Mouse (Mus musculus) embryonic facial prominence, embryonic 12.5 days (tissue): ENCODE results near the gene Slain2. TPM values are rescaled to one million over a fixed set of nuclear protein-coding genes. Genes with fewer than 3 reads are reported as not detected.

Experiments
- ATAC-seq: fragments of 200-750 bp; cut with Nextera tagmentation; 2 replicates; pipeline ENCODE4 v1.8.0; 2017; ENCODE audit not compliant: insufficient number of reproducible peaks, insufficient read depth, low FRiP score, low TSS enrichment
- H3K27ac ChIP-seq: fragments of 300-500 bp; sonication (generic); 2 replicates; pipeline ENCODE4 v1.5.1; 2016; ENCODE audit warnings: mild to moderate bottlenecking
- H3K27me3 ChIP-seq: fragments of 300-500 bp; sonication (generic); 2 replicates; pipeline ENCODE4 v1.6.1; 2016; ENCODE audit warnings: mild to moderate bottlenecking, moderate library complexity
- H3K36me3 ChIP-seq: fragments of 300-500 bp; sonication (generic); 2 replicates; pipeline ENCODE4 v1.6.1; 2016; ENCODE audit warnings: mild to moderate bottlenecking
- H3K4me1 ChIP-seq: fragments of 300-500 bp; sonication (generic); 2 replicates; pipeline ENCODE4 v1.6.1; 2016
- H3K4me2 ChIP-seq: fragments of 300-500 bp; sonication (generic); replicated peaks from 2 replicates; pipeline ENCODE4 v1.6.1; 2016; ENCODE audit warnings: mild to moderate bottlenecking, moderate library complexity
- H3K4me3 ChIP-seq: fragments of 300-500 bp; sonication (generic); 2 replicates; pipeline ENCODE4 v1.5.1; 2016; ENCODE audit warnings: mild to moderate bottlenecking
- H3K9ac ChIP-seq: fragments of 300-500 bp; sonication (generic); 2 replicates; pipeline ENCODE4 v1.6.1; 2016; ENCODE audit warnings: mild to moderate bottlenecking, moderate library complexity
- H3K9me3 ChIP-seq: fragments of 300-500 bp; sonication (generic); 2 replicates; pipeline ENCODE4 v1.6.1; 2016; ENCODE audit warnings: mild to moderate bottlenecking, moderate library complexity
- WGBS: fragments of 180-500 bp; shearing (Covaris S2); methylation state at CpG from one replicate; pipeline ENCODE4 v1.1.7; 2016; 5-methylcytosine and 5-hydroxymethylcytosine counted together
- polyA plus RNA-seq: library from polyadenylated mRNA; unstranded; fragments of >200 nt; fragmentation: Nextera tagmentation; extraction: Ambion mirVana; gene quantifications from 2 replicates; pipeline ENCODE4 v1.2.1, GENCODE M21; 2016

Slain2 gene
- polyA plus RNA-seq, 1 experiment from 2014 or later: 24.3 TPM

DNA sequence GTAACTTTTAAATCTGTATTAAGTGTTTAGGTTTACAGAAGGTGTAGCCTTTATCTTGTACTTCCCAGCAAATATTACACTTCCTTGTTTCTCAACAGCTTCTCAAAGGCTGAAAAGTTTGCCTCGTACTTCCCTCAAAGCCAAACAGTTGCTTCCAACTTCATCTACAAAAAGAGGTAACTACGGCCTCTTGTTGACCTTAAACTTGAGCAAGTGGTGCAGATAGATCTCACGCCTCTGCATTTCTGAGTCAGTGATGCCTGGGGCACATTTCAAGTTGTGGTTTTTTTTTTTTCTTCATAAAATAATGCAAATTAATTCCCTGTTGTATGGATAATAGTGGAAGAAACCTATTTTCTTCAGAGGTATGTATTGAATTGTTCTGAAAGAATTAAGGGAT lies 51.6 kb downstream of the Slain2 start:
- Histone ChIP-seq H3K36me3 (peaks cover 26% of the 10 kb centered on the region), H3K4me2 (no peak overlapping the region), H3K4me3 (no peak overlapping the region), H3K27me3 (no peaks in the 10 kb centered on the region), H3K9me3 (no peaks in the 10 kb centered on the region), H3K4me1 (no peaks in the 10 kb centered on the region), H3K9ac (no peak overlapping the region), H3K27ac (no peak overlapping the region)
- ATAC-seq: no peak
- WGBS: 92% methylated on average over 3 of the region's 3 CpGs

DNA sequence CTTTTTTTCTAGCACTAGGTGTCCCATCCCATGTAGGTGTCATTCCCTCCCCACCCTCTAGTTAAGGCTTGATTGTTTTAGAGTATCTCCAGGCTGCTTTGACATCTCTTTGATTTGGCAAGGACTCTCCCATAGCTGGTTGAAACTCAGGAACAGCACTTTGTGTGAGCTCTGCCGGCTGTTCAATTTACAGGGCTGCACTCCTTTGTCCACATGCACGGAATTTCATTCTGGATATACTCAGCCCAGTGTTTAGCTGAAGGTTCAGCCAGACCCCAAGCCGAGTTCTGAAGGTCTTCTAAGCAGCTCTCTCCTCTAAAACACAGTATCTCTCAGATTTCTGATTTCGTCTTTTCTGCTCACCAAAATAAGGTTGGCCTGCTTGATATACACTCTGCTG lies 58.3 kb downstream of the Slain2 start:
- Histone ChIP-seq H3K9me3 (no peaks in the 10 kb centered on the region), H3K4me1 (no peaks in the 10 kb centered on the region), H3K27me3 (no peaks in the 10 kb centered on the region), H3K9ac (no peak overlapping the region), H3K4me2 (no peak overlapping the region), H3K36me3 (peaks cover 37% of the 10 kb centered on the region), H3K27ac (no peak overlapping the region; the same call in 1 of the 2 replicates), H3K4me3 (no peak overlapping the region)
- no peak for ATAC-seq
- 75% methylated on average over 4 of the region's 4 CpGs for WGBS

DNA sequence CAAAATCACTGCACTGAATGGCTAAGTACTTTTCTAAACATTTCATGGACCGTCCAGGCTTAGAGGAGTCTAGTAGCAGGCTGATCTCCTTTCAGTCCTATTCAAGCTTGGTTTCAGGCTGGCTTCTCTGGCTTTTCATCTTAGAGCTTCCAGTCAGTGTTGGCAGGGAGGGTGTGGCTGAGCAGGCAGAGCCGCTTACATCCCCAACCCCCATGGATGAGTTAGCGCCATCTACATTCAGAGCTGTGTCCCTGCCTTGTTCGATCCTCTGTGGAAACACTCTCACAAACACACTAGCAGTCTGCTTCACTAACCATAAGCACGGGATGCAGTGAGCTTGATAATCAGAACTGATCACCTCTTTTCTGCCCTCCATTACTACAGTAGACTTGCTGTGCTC lies 58.8 kb downstream of the Slain2 start:
- Histone ChIP-seq H3K4me3 (no peak overlapping the region), H3K4me1 (no peaks in the 10 kb centered on the region), H3K27me3 (no peaks in the 10 kb centered on the region), H3K27ac (no peak overlapping the region; the same call in 1 of the 2 replicates), H3K4me2 (no peak overlapping the region), H3K36me3 (peaks cover 37% of the 10 kb centered on the region), H3K9ac (no peak overlapping the region), H3K9me3 (no peaks in the 10 kb centered on the region)
- no peak for ATAC-seq
- WGBS: 63% methylated on average over 5 of the region's 5 CpGs

DNA sequence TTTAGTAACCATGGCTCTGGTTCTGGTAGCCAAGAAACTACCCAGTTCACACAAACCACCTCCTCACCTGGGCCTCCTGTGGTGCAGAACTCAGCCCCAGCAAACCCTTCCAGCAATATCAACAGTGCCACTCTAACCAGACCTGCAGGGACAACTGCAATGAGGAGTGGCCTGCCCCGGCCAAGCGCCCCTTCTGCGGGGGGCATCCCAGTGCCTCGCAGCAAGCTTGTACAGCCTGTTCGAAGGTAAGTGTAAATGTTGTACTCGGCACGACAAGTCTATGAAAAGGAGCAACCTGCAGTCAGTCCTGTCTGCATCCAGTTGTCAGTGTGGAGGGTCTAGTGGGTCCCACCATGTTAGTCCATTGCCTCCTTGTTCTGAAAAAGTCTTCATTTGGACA lies 60.5 kb downstream of the Slain2 start, which contains the start of gene Gm10135:
Gene Gm10135, minus strand, starts transcription at position 101 of the 400 bp plus-strand sequence.
- H3K4me1 ChIP-seq: no peaks in the 10 kb centered on the region
- WGBS: 94% methylated on average over 7 of the region's 7 CpGs
- no peak within 1 kb of the TSS for H3K4me2 ChIP-seq
- no peak within 1 kb of the TSS for H3K4me3 ChIP-seq
- peaks cover 28% of the 10 kb centered on the region for H3K36me3 ChIP-seq
- ATAC-seq: no peak
- H3K9me3 ChIP-seq: no peaks in the 10 kb centered on the region
- no peak within 1 kb of the TSS for H3K27ac ChIP-seq
- no peaks in the 10 kb centered on the region for H3K27me3 ChIP-seq
- no peak within 1 kb of the TSS for H3K9ac ChIP-seq

DNA sequence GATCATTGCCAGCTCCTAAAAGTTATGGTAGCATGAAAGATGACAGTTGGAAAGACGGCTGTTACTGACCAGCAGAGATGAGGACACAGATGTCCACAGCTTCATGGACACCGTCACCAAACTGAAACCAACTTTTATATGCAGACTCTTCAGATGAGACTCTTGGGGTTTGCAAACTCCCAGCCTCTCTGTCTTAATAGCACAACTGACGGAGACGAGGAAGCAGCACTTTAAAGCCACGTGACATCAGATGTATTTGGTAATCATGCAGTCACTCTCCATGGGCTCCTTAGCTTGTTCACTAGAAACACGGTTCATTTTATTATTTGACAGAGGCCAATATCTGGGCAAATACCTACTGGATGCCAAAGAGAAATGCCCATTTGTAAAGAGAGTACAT lies 61.9 kb downstream of the Slain2 start:
- no peak for ATAC-seq
- no peak overlapping the region for H3K9ac ChIP-seq
- no peak overlapping the region for H3K4me3 ChIP-seq
- H3K27ac ChIP-seq: no peak overlapping the region
- H3K4me2 ChIP-seq: no peak overlapping the region
- H3K36me3 ChIP-seq: peaks cover 31% of the 10 kb centered on the region
- H3K9me3 ChIP-seq: no peaks in the 10 kb centered on the region
- no peaks in the 10 kb centered on the region for H3K27me3 ChIP-seq
- no peaks in the 10 kb centered on the region for H3K4me1 ChIP-seq
- 92% methylated on average over 6 of the region's 6 CpGs for WGBS

DNA sequence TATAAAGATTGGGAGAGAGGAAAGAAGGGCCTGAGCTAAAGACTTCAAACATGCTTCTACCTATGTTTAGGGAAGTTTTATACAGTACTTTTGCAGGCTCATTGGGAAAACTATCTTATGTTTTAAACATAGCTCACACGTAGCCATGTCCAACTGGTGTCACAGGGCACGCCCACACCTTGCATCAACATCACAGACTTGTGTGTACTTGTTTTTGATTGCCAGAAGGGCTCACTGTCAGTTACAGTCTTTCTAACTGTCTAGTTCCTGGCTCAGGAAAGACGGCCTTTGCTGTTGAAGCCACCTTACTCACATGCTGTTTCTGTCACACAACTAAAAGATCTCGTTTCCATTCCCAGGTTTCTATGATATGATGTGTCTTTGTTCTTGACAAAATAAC lies 62.4 kb downstream of the Slain2 start:
- 80% methylated on average over 4 of the region's 4 CpGs for WGBS
- Histone ChIP-seq H3K27me3 (no peaks in the 10 kb centered on the region), H3K27ac (no peak overlapping the region), H3K4me1 (0 out of 2 replicates have a peak, but pooled peaks cover 2% of the 10 kb centered on the region), H3K4me2 (no peak overlapping the region), H3K4me3 (no peak overlapping the region), H3K36me3 (peaks cover 32% of the 10 kb centered on the region), H3K9ac (no peak overlapping the region), H3K9me3 (no peaks in the 10 kb centered on the region)
- ATAC-seq: no peak

DNA sequence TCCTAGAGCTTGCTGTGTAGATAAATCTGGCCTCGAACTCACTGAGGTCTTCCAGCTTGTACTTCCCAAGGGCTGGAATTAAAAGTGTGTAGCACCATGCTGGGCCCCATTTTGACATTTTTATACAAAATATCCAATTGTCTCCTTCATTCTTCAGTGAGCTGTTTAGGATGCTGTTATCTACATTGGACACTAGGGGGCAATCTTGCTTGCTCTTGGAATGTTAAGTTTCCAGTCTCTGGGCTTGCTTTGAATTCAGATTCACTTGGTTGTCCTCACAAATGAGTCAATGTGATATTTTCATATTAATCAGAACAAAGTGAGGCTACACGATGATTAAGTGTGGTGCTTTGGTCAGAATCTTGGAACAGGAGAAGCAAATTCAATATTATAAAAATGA lies 70.0 kb downstream of the Slain2 start:
- H3K4me1 ChIP-seq: peaks cover 6% of the 10 kb centered on the region; the same call in 1 of the 2 replicates
- ATAC-seq: no peak
- H3K36me3 ChIP-seq: peaks cover 10% of the 10 kb centered on the region
- WGBS: 14% methylated on average over 2 of the region's 2 CpGs
- no peak overlapping the region for H3K4me3 ChIP-seq
- H3K27ac ChIP-seq: no peak overlapping the region
- H3K9me3 ChIP-seq: no peaks in the 10 kb centered on the region
- no peak overlapping the region for H3K9ac ChIP-seq
- H3K27me3 ChIP-seq: no peaks in the 10 kb centered on the region
- no peak overlapping the region for H3K4me2 ChIP-seq

DNA sequence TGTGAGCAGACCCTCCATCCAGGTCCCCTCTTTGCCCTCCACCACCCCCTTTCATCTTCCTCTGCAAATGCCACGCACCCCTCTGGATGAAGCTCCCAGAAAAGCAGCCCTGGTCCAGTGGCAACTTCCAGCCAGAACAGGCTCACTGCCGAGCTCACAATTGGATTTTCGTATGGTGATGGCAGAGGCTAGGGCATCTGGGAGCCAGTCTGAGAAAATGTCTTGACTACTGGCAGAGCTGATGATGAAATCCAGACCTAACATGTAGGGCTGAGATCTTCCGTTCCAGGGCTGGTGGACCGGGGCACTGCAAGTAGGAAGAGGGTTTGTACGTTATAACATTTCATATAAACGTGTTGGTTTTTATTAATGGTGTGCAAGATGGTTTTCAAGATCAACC lies 73.7 kb downstream of the Slain2 start:
- WGBS: 76% methylated on average over 7 of the region's 7 CpGs

DNA sequence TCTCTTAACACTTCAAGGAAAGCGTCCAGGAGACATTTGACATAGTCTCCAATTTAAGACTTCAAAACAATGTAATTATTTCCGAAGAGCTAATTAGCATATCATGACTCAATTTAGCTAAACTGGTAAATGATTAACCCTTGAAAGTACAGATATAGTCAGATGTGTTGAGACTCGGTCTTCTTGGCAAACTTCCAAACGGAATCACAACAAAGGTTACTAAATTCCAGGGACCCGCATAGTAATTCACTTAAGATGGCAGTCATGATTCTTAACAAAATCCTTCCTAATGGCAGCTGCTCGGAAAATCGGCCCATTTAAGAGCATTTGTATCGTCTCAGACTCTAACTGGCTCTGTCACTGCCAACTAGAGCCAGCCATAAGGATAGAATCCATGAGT lies 75.7 kb downstream of the Slain2 start:
- 51% methylated on average over 8 of the region's 8 CpGs for WGBS
- no peaks in the 10 kb centered on the region for H3K36me3 ChIP-seq
- no peaks in the 10 kb centered on the region for H3K27me3 ChIP-seq
- H3K9me3 ChIP-seq: no peaks in the 10 kb centered on the region
- no peak overlapping the region for H3K27ac ChIP-seq
- H3K4me3 ChIP-seq: no peak overlapping the region
- H3K4me2 ChIP-seq: no peak overlapping the region
- no peak for ATAC-seq
- no peak overlapping the region for H3K9ac ChIP-seq
- H3K4me1 ChIP-seq: no peaks in the 10 kb centered on the region; the same call in 1 of the 2 replicates

More for the DNA sequence above, 73.7 kb downstream of the Slain2 start:
- Histone ChIP-seq H3K9ac (no peak overlapping the region), H3K4me3 (no peak overlapping the region), H3K9me3 (no peaks in the 10 kb centered on the region), H3K4me2 (no peak overlapping the region), H3K27me3 (no peaks in the 10 kb centered on the region), H3K4me1 (no peaks in the 10 kb centered on the region), H3K27ac (no peak overlapping the region), H3K36me3 (no peaks in the 10 kb centered on the region)
- ATAC-seq: no peak

DNA sequence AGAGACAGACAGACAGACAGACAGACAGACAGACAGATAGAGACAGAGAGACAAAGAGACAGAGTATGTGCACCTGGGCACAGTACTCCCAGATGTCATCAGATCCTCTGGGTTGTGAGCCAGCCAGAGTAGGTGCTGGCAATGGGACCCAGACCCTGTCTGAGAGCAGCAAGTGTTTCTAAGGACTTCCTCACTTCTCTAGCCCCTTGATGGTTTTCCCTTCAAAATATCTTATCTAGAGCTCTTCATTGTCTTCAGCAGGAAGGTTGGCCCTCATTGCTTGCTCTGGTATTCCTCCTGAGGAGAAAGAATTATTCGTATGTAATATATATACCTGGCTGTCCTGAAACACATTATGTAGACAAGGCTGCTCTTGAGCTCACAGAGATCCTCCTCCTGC lies 78.4 kb downstream of the Slain2 start:
- Histone ChIP-seq H3K36me3 (no peaks in the 10 kb centered on the region), H3K9me3 (no peaks in the 10 kb centered on the region), H3K4me2 (no peak overlapping the region), H3K4me1 (peaks cover 5% of the 10 kb centered on the region; the same call in 1 of the 2 replicates), H3K27ac (no peak overlapping the region), H3K27me3 (no peaks in the 10 kb centered on the region), H3K9ac (no peak overlapping the region), H3K4me3 (no peak overlapping the region)
- WGBS: 92% methylated on average over 1 of the region's 1 CpGs
- no peak for ATAC-seq

DNA sequence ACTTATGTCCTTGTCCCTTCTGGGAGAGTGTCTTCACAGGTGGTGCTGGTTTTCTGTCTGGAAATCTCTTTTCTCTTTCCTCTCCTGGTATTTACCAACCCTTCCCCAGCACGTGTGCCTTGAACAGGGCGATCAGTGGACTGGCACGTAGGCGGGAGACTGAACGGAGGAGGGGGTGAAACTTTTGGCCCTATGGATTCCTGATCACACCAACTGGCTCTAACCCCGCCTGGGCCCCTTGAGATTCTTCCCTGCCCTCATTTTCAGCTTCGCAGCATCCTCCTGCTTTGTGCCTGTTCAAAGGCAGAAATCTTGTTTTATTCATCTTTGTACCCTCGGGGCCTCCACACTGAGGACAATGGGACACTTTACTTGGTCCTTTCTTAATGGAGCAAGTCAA lies 80.3 kb downstream of the Slain2 start:
- Histone ChIP-seq H3K9me3 (no peaks in the 10 kb centered on the region), H3K36me3 (no peaks in the 10 kb centered on the region), H3K27ac (no peak overlapping the region)

DNA sequence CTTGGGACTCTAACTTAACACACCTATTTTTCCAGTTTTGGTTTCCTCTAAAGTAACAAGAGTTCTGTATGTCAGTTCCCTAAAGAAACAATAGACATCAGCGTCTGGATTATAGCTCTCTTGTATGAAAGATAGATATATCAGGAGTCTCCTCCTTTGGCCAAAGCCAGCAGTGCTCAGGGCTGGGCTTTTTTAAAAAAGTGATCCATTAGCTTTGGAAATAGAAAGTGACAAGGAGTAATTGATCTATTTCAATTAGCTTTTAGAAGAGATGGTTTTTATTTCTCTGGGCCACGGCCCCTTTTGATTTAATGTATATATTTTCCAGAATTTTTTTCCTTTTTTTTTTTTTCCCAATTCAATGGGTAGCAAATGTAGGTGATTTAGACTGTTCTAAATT lies 80.8 kb downstream of the Slain2 start:
- Histone ChIP-seq H3K27ac (no peak overlapping the region), H3K4me1 (peaks cover 5% of the 10 kb centered on the region; the same call in 1 of the 2 replicates), H3K36me3 (no peaks in the 10 kb centered on the region), H3K9ac (no peak overlapping the region), H3K4me3 (no peak overlapping the region), H3K9me3 (no peaks in the 10 kb centered on the region), H3K27me3 (no peaks in the 10 kb centered on the region), H3K4me2 (no peak overlapping the region)
- 57% methylated on average over 2 of the region's 2 CpGs for WGBS
- no peak for ATAC-seq

More for the DNA sequence above, 80.3 kb downstream of the Slain2 start:
- Histone ChIP-seq H3K4me3 (no peak overlapping the region), H3K27me3 (no peaks in the 10 kb centered on the region), H3K4me2 (no peak overlapping the region), H3K9ac (no peak overlapping the region), H3K4me1 (peaks cover 5% of the 10 kb centered on the region; the same call in 1 of the 2 replicates)
- WGBS: 46% methylated on average over 8 of the region's 8 CpGs
- no peak for ATAC-seq

DNA sequence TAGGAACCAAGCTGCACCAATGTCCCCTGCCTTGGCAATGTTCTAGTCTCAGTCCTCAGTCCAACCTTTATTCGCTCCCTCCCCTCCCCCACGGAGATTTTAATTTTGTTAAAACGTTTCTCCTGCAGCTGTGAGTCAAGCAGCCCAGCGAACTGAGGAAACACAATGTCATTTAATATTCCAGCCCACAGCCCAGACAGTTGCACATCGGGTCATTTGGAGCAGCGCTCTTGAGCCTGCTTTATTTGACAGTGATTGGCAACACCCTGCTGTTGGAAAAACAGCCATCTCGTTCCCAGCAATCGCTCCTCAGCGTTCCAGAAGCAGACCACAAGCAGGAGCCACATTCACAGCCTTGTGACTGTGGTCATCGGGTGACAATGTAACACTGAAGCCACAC lies 81.3 kb downstream of the Slain2 start:
- 21% methylated on average over 10 of the region's 10 CpGs for WGBS

More for the DNA sequence above, 81.3 kb downstream of the Slain2 start:
- H3K27ac ChIP-seq: no peak overlapping the region
- no peak overlapping the region for H3K4me2 ChIP-seq
- H3K36me3 ChIP-seq: no peaks in the 10 kb centered on the region
- H3K27me3 ChIP-seq: no peaks in the 10 kb centered on the region
- H3K9me3 ChIP-seq: no peaks in the 10 kb centered on the region
- peaks cover 5% of the 10 kb centered on the region; the same call in 1 of the 2 replicates for H3K4me1 ChIP-seq
- H3K9ac ChIP-seq: no peak overlapping the region
- H3K4me3 ChIP-seq: no peak overlapping the region
- no peak for ATAC-seq
